Mouse (Mus musculus): ENCODE results near the gene Jund. TPM values are rescaled to one million over a fixed set of nuclear protein-coding genes. Genes with fewer than 3 reads are reported as not detected.

Gene Jund
- polyA plus RNA-seq, 1 experiment from 2014 or later: 87.2 TPM

GRCm38 (mm10) chr8:70671615-70672324, 27.0 kb upstream of the Jund start:
- Histone ChIP-seq H3K27ac (ENCODE audit: low read depth, low read length) (0 out of 2 replicates have a peak overlapping the region, but pooled peaks have one; percentile 87), H3K4me2 (ENCODE audit: low read length) (no peak overlapping the region), H3K36me3 (ENCODE audit: control insufficient read depth, insufficient read depth, low read length) (no peaks in the 10 kb centered on the region), H3K9ac (ENCODE audit: low read length) (no peak overlapping the region), H3K27me3 (replicated peaks; ENCODE audit: control insufficient read depth, insufficient read depth, low read length) (no peaks in the 10 kb centered on the region), H3K4me3 (ENCODE audit: low read depth, low read length) (no peak overlapping the region), H3K4me1 (ENCODE audit: control insufficient read depth, insufficient read depth, low read length) (peaks cover 10% of the 10 kb centered on the region), H3K9me3 (replicated peaks; ENCODE audit: control insufficient read depth, low read length) (no peaks in the 10 kb centered on the region)
- WGBS: 60% methylated on average over 10 of the region's 10 CpGs
- DNase-seq (ENCODE audit: low spot score) (no peak), ATAC-seq (no peak)

- no peaks in the 10 kb centered on the region for H3K27me3 ChIP-seq (replicated peaks; ENCODE audit: control insufficient read depth, insufficient read depth, low read length)
- peak overlapping the region; percentile 49 for H3K4me2 ChIP-seq (ENCODE audit: low read length)
- H3K4me3 ChIP-seq (ENCODE audit: low read depth, low read length): peak overlapping the region; percentile 62
- H3K36me3 ChIP-seq (ENCODE audit: control insufficient read depth, insufficient read depth, low read length): peaks cover 3% of the 10 kb centered on the region; the same call in 1 of the 2 replicates
- H3K9me3 ChIP-seq (replicated peaks; ENCODE audit: control insufficient read depth, low read length): no peaks in the 10 kb centered on the region
- WGBS: 37% methylated on average over 19 of the region's 19 CpGs
- H3K4me1 ChIP-seq (ENCODE audit: control insufficient read depth, insufficient read depth, low read length): peaks cover 10% of the 10 kb centered on the region
- peak overlapping the region; percentile 87 for H3K27ac ChIP-seq (ENCODE audit: low read depth, low read length)
- DNase-seq (ENCODE audit: low spot score) (no peak), ATAC-seq (no peak)
- peak overlapping the region; percentile 66 for H3K9ac ChIP-seq (ENCODE audit: low read length)
Measured at GRCm38 (mm10) chr8:70672325-70673078, 26.2 kb upstream of the Jund start.

- Histone ChIP-seq H3K9me3 (replicated peaks; ENCODE audit: control insufficient read depth, low read length) (no peaks in the 10 kb centered on the region), H3K27me3 (replicated peaks; ENCODE audit: control insufficient read depth, insufficient read depth, low read length) (no peaks in the 10 kb centered on the region), H3K4me2 (ENCODE audit: low read length) (peak within 1 kb of the TSS; percentile 85), H3K4me1 (ENCODE audit: control insufficient read depth, insufficient read depth, low read length) (peaks cover 10% of the 10 kb centered on the region), H3K4me3 (ENCODE audit: low read depth, low read length) (peak within 1 kb of the TSS; percentile 62), H3K36me3 (ENCODE audit: control insufficient read depth, insufficient read depth, low read length) (peaks cover 10% of the 10 kb centered on the region), H3K27ac (ENCODE audit: low read depth, low read length) (peak within 1 kb of the TSS; percentile 96), H3K9ac (ENCODE audit: low read length) (peak within 1 kb of the TSS; percentile 71)
- WGBS: under 1% methylated on average over 58 of the region's 60 CpGs
- DNase-seq (ENCODE audit: low spot score): peak; percentile 100
- peak; percentile 98 for ATAC-seq
Measured at GRCm38 (mm10) chr8:70673079-70673856, 25.5 kb upstream of the Jund start, which contains the start of gene Lsm4. Gene Lsm4 (plus strand): TSS chr8:70673248.

- DNase-seq (ENCODE audit: low spot score): no peak
- Histone ChIP-seq H3K36me3 (ENCODE audit: control insufficient read depth, insufficient read depth, low read length) (peaks cover 17% of the 10 kb centered on the region), H3K9ac (ENCODE audit: low read length) (peak overlapping the region; percentile 71), H3K4me1 (ENCODE audit: control insufficient read depth, insufficient read depth, low read length) (peaks cover 10% of the 10 kb centered on the region), H3K4me3 (ENCODE audit: low read depth, low read length) (peak overlapping the region; percentile 62), H3K9me3 (replicated peaks; ENCODE audit: control insufficient read depth, low read length) (no peaks in the 10 kb centered on the region), H3K27me3 (replicated peaks; ENCODE audit: control insufficient read depth, insufficient read depth, low read length) (no peaks in the 10 kb centered on the region), H3K27ac (ENCODE audit: low read depth, low read length) (peak overlapping the region; percentile 96), H3K4me2 (ENCODE audit: low read length) (peak overlapping the region; percentile 85)
- ATAC-seq: no peak
- 88% methylated on average over 3 of the region's 3 CpGs for WGBS
Measured at GRCm38 (mm10) chr8:70674109-70674508, 24.6 kb upstream of the Jund start.

- Histone ChIP-seq H3K4me2 (ENCODE audit: low read length) (0 out of 2 replicates have a peak overlapping the region, but pooled peaks have one; percentile 85), H3K9me3 (replicated peaks; ENCODE audit: control insufficient read depth, low read length) (no peaks in the 10 kb centered on the region), H3K4me3 (ENCODE audit: low read depth, low read length) (no peak overlapping the region), H3K4me1 (ENCODE audit: control insufficient read depth, insufficient read depth, low read length) (peaks cover 10% of the 10 kb centered on the region), H3K27me3 (replicated peaks; ENCODE audit: control insufficient read depth, insufficient read depth, low read length) (no peaks in the 10 kb centered on the region), H3K9ac (ENCODE audit: low read length) (no peak overlapping the region; the same call in 1 of the 2 replicates), H3K36me3 (ENCODE audit: control insufficient read depth, insufficient read depth, low read length) (peaks cover 23% of the 10 kb centered on the region), H3K27ac (ENCODE audit: low read depth, low read length) (no peak overlapping the region)
- WGBS: 89% methylated on average over 4 of the region's 4 CpGs
- ATAC-seq: no peak
- DNase-seq (ENCODE audit: low spot score): no peak
Measured at GRCm38 (mm10) chr8:70674716-70675115, 24.0 kb upstream of the Jund start.

- Histone ChIP-seq H3K36me3 (ENCODE audit: control insufficient read depth, insufficient read depth, low read length) (peaks cover 25% of the 10 kb centered on the region), H3K27ac (ENCODE audit: low read depth, low read length) (no peak overlapping the region), H3K4me1 (ENCODE audit: control insufficient read depth, insufficient read depth, low read length) (peaks cover 10% of the 10 kb centered on the region), H3K4me2 (ENCODE audit: low read length) (no peak overlapping the region), H3K9ac (ENCODE audit: low read length) (no peak overlapping the region), H3K27me3 (replicated peaks; ENCODE audit: control insufficient read depth, insufficient read depth, low read length) (no peaks in the 10 kb centered on the region), H3K9me3 (replicated peaks; ENCODE audit: control insufficient read depth, low read length) (no peaks in the 10 kb centered on the region), H3K4me3 (ENCODE audit: low read depth, low read length) (no peak overlapping the region)
- WGBS: 100% methylated on average over 1 of the region's 1 CpGs
- ATAC-seq: no peak
- no peak for DNase-seq (ENCODE audit: low spot score)
Measured at GRCm38 (mm10) chr8:70675336-70675735, 23.4 kb upstream of the Jund start.

- no peak for ATAC-seq
- Histone ChIP-seq H3K4me2 (ENCODE audit: low read length) (no peak overlapping the region), H3K36me3 (ENCODE audit: control insufficient read depth, insufficient read depth, low read length) (peaks cover 25% of the 10 kb centered on the region), H3K9ac (ENCODE audit: low read length) (no peak overlapping the region), H3K27me3 (replicated peaks; ENCODE audit: control insufficient read depth, insufficient read depth, low read length) (no peaks in the 10 kb centered on the region), H3K4me1 (ENCODE audit: control insufficient read depth, insufficient read depth, low read length) (peaks cover 7% of the 10 kb centered on the region), H3K4me3 (ENCODE audit: low read depth, low read length) (no peak overlapping the region), H3K27ac (ENCODE audit: low read depth, low read length) (no peak overlapping the region), H3K9me3 (replicated peaks; ENCODE audit: control insufficient read depth, low read length) (no peaks in the 10 kb centered on the region)
- no peak for DNase-seq (ENCODE audit: low spot score)
- WGBS: 90% methylated on average over 15 of the region's 15 CpGs
Measured at GRCm38 (mm10) chr8:70677451-70678080, 21.2 kb upstream of the Jund start.

GRCm38 (mm10) chr8:70678679-70679078, 20.1 kb upstream of the Jund start:
- DNase-seq (ENCODE audit: low spot score) (no peak), ATAC-seq (no peak)
- Histone ChIP-seq H3K4me1 (ENCODE audit: control insufficient read depth, insufficient read depth, low read length) (peaks cover 7% of the 10 kb centered on the region), H3K4me2 (ENCODE audit: low read length) (no peak overlapping the region), H3K9ac (ENCODE audit: low read length) (no peak overlapping the region), H3K27ac (ENCODE audit: low read depth, low read length) (no peak overlapping the region), H3K4me3 (ENCODE audit: low read depth, low read length) (no peak overlapping the region), H3K9me3 (replicated peaks; ENCODE audit: control insufficient read depth, low read length) (no peaks in the 10 kb centered on the region), H3K27me3 (replicated peaks; ENCODE audit: control insufficient read depth, insufficient read depth, low read length) (no peaks in the 10 kb centered on the region), H3K36me3 (ENCODE audit: control insufficient read depth, insufficient read depth, low read length) (peaks cover 25% of the 10 kb centered on the region)

All from forebrain, embryonic 14.5 days (tissue).